Mouse (Mus musculus) adrenal gland, adult 2 months (tissue): ENCODE results near the gene Dctpp1. TPM values are rescaled to one million over a fixed set of nuclear protein-coding genes. Genes with fewer than 3 reads are reported as not detected.

ENCODE experiments used
- DNase-seq: peaks from one replicate; pipeline ENCODE4 v3.0.0; 2021
- polyA plus RNA-seq: library from polyadenylated mRNA; depleted of rRNA; stranded (reverse); fragments of >200 nt; gene quantifications from 2 replicates; pipeline ENCODE4 v1.2.3, GENCODE M21; 2012; rRNA removed
- total RNA-seq, 2 experiments: library from RNA; stranded (reverse); gene quantifications; 2 replicates each; pipeline ENCODE4 v1.2.3; 2021

Gene Dctpp1
- total and polyA plus RNA-seq, 3 experiments = 34.7 to 57.1 (median 37.6) TPM

DNA sequence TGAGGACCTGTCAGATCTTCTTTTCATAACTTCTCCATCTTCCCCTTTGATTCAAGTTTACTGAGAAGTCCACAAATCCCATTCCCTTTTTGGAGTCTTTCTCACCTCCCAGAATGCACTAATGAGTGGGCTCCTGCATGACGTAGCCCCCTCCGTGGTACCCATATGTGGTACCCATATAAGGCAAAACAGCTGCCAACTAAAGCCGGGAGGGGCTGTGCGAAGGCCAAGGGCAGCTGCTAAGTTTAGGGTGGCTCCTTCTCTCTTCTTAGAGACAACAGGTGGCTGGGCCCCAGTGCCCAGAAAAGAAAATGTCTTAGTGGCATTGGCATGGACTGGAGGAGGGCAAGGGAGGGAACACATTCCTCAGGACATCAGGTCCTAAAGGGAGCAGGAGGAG, 50.2 kb downstream of the Dctpp1 start:
- no peak for DNase-seq

GRCm38 (mm10) chr7:127209851-127210250, 50.7 kb downstream of the Dctpp1 start:
- no peak for DNase-seq

GRCm38 (mm10) chr7:127208553-127209438, 51.7 kb downstream of the Dctpp1 start, which contains the start of gene Mylpf:
Gene Mylpf (plus strand): TSS chr7:127208890.
- DNase-seq = peak; percentile 95

DNA sequence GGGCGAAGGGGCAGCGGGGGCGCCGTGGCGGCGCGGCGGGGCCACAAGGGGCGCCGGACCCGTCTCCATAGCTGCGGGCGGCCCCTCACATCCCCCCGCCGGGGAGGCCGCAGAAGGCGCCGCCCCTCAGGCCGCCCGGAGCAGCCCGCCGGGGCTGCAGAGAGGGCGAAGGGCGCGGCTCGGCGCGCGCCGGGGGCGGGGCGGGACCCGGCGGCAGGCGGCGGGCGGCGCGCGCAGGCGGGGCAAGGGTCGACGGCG, 52.3 kb downstream of the Dctpp1 start, which contains the start of gene Tbc1d10b:
TSS of gene Tbc1d10b (minus strand) at position 174 of the 258 bp plus-strand sequence.
- no peak for DNase-seq

GRCm38 (mm10) chr7:127207374-127208294, 52.9 kb downstream of the Dctpp1 start:
- DNase-seq = peak; percentile 47

Other genes with a start within 250 kb of the Dctpp1 start
- gene Mvp, start 246.1 kb downstream of the Dctpp1 start, total RNA-seq = 100 to 1,000 TPM; 115 to 145 TPM
- 95.3 and 172 TPM in 2 replicates for gene Mvp, start 246.1 kb downstream of the Dctpp1 start, polyA plus RNA-seq
- gene Pagr1b, start 244.2 kb downstream of the Dctpp1 start, total RNA-seq = 1 to 10 TPM in 1 of 2 experiments, not detected in 1; 1.3 TPM
- gene Pagr1b, start 244.2 kb downstream of the Dctpp1 start, polyA plus RNA-seq = 1.7 and 2.0 TPM in 2 replicates
- 10 to 100 TPM; 16.4 to 20.3 TPM for gene Pagr1a, start 243.4 kb downstream of the Dctpp1 start, total RNA-seq
- gene Pagr1a, start 243.4 kb downstream of the Dctpp1 start, polyA plus RNA-seq = 0.66 and 13.1 TPM in 2 replicates
- gene Gm42742, start 239.6 kb downstream of the Dctpp1 start, total RNA-seq = 10 to 100 TPM; 19.9 to 29.2 TPM
- 13.7 and 28.4 TPM in 2 replicates for gene Gm42742, start 239.6 kb downstream of the Dctpp1 start, polyA plus RNA-seq
- gene Prrt2, start 239.5 kb downstream of the Dctpp1 start, total RNA-seq = 1 to 10 TPM; 1.7 to 2.0 TPM
- gene Prrt2, start 239.5 kb downstream of the Dctpp1 start, polyA plus RNA-seq = 8.5 and 9.5 TPM in 2 replicates
- 100 to 1,000 TPM in 1 of 2 experiments, 10 to 100 TPM in 1; 98.7 to 114 TPM for gene Maz, start 233.7 kb downstream of the Dctpp1 start, total RNA-seq
- gene Maz, start 233.7 kb downstream of the Dctpp1 start, polyA plus RNA-seq = 833 and 840 TPM in 2 replicates
- 1 to 10 TPM; 2.1 to 2.5 TPM for gene Kif22, start 218.2 kb downstream of the Dctpp1 start, total RNA-seq
- gene Kif22, start 218.2 kb downstream of the Dctpp1 start, polyA plus RNA-seq = 0.64 and 0.89 TPM in 2 replicates
- gene Zg16, start 173.4 kb downstream of the Dctpp1 start, total RNA-seq = not detected
- 0.18 and 0.49 TPM in 2 replicates for gene Zg16, start 173.4 kb downstream of the Dctpp1 start, polyA plus RNA-seq
- 1 to 10 TPM; 1.6 to 1.9 TPM for gene AI467606, start 169.3 kb downstream of the Dctpp1 start, total RNA-seq
- 7.6 TPM in 2 replicates for gene AI467606, start 169.3 kb downstream of the Dctpp1 start, polyA plus RNA-seq
- gene Qprt, start 138.5 kb downstream of the Dctpp1 start, total RNA-seq = under 1 TPM; 0.49 to 0.52 TPM
- gene Qprt, start 138.5 kb downstream of the Dctpp1 start, polyA plus RNA-seq = 0.77 and 1.0 TPM in 2 replicates
- 1 to 10 TPM in 1 of 2 experiments, under 1 TPM in 1; 0.58 to 1.0 TPM for gene Spn, start 122.9 kb downstream of the Dctpp1 start, total RNA-seq
- 1.0 and 2.0 TPM in 2 replicates for gene Spn, start 122.9 kb downstream of the Dctpp1 start, polyA plus RNA-seq
- 10 to 100 TPM; 37.6 to 67.6 TPM for gene Cd2bp2, start 64.7 kb downstream of the Dctpp1 start, total RNA-seq
- 12.7 and 13.8 TPM in 2 replicates for gene Cd2bp2, start 64.7 kb downstream of the Dctpp1 start, polyA plus RNA-seq
- gene Tbc1d10b, start 52.2 kb downstream of the Dctpp1 start, total RNA-seq = 10 to 100 TPM; 36.0 to 43.6 TPM
- gene Tbc1d10b, start 52.2 kb downstream of the Dctpp1 start, polyA plus RNA-seq = 31.5 and 35.1 TPM in 2 replicates
- 1 to 10 TPM; 2.2 to 2.3 TPM for gene Mylpf, start 51.8 kb downstream of the Dctpp1 start, total RNA-seq
- not detected in 2 replicates for gene Mylpf, start 51.8 kb downstream of the Dctpp1 start, polyA plus RNA-seq
- gene Zfp553, start 27.6 kb downstream of the Dctpp1 start, total RNA-seq = 10 to 100 TPM; 11.7 to 12.7 TPM
- gene Zfp553, start 27.6 kb downstream of the Dctpp1 start, polyA plus RNA-seq = 18.3 and 20.5 TPM in 2 replicates
- gene Sept1, start 27.6 kb downstream of the Dctpp1 start, total RNA-seq = 10 to 100 TPM in 1 of 2 experiments, 1 to 10 TPM in 1; 7.1 to 11.4 TPM
- gene Sept1, start 27.6 kb downstream of the Dctpp1 start, polyA plus RNA-seq = 8.6 and 10.9 TPM in 2 replicates
- gene Zfp771, start 16.4 kb downstream of the Dctpp1 start, total RNA-seq = 10 to 100 TPM; 27.1 to 32.4 TPM
- 295 and 338 TPM in 2 replicates for gene Zfp771, start 16.4 kb downstream of the Dctpp1 start, polyA plus RNA-seq
- 100 to 1,000 TPM in 1 of 2 experiments, 10 to 100 TPM in 1; 90.0 to 118 TPM for gene Sephs2, start 13.3 kb upstream of the Dctpp1 start, total RNA-seq
- gene Sephs2, start 13.3 kb upstream of the Dctpp1 start, polyA plus RNA-seq = 41.8 and 46.5 TPM in 2 replicates
- 1 to 10 TPM; 1.7 to 2.4 TPM for gene Itgal, start 35.6 kb upstream of the Dctpp1 start, total RNA-seq
- gene Itgal, start 35.6 kb upstream of the Dctpp1 start, polyA plus RNA-seq = 1.6 and 1.7 TPM in 2 replicates
- gene Zfp768, start 84.9 kb upstream of the Dctpp1 start, total RNA-seq = 10 to 100 TPM; 30.5 to 32.3 TPM
- 52.5 and 54.2 TPM in 2 replicates for gene Zfp768, start 84.9 kb upstream of the Dctpp1 start, polyA plus RNA-seq
- gene Zfp747, start 115.3 kb upstream of the Dctpp1 start, total RNA-seq = 10 to 100 TPM in 1 of 2 experiments, 1 to 10 TPM in 1; 8.0 to 11.2 TPM
- gene Zfp747, start 115.3 kb upstream of the Dctpp1 start, polyA plus RNA-seq = 4.4 and 6.7 TPM in 2 replicates
- 1 to 10 TPM; 4.4 to 6.3 TPM for gene 9130019O22Rik, start 126.5 kb upstream of the Dctpp1 start, total RNA-seq
- 2.5 and 3.3 TPM in 2 replicates for gene 9130019O22Rik, start 126.5 kb upstream of the Dctpp1 start, polyA plus RNA-seq
- 10 to 100 TPM in 1 of 2 experiments, 1 to 10 TPM in 1; 7.1 to 10.3 TPM for gene E430018J23Rik, start 132.9 kb upstream of the Dctpp1 start, total RNA-seq
- gene E430018J23Rik, start 132.9 kb upstream of the Dctpp1 start, polyA plus RNA-seq = 8.9 and 10.0 TPM in 2 replicates
- 1 to 10 TPM; 5.0 to 8.1 TPM for gene Zfp764, start 146.1 kb upstream of the Dctpp1 start, total RNA-seq
- 4.1 and 4.5 TPM in 2 replicates for gene Zfp764, start 146.1 kb upstream of the Dctpp1 start, polyA plus RNA-seq
- 10 to 100 TPM; 13.3 to 15.3 TPM for gene Zfp688, start 161.4 kb upstream of the Dctpp1 start, total RNA-seq
- gene Zfp688, start 161.4 kb upstream of the Dctpp1 start, polyA plus RNA-seq = 30.2 and 33.8 TPM in 2 replicates
- gene Zfp689, start 188.4 kb upstream of the Dctpp1 start, total RNA-seq = 1 to 10 TPM; 3.9 to 4.6 TPM
- 7.0 and 7.1 TPM in 2 replicates for gene Zfp689, start 188.4 kb upstream of the Dctpp1 start, polyA plus RNA-seq
- 10 to 100 TPM; 49.0 to 56.8 TPM for gene Prr14, start 198.9 kb upstream of the Dctpp1 start, total RNA-seq
- 73.2 and 87.0 TPM in 2 replicates for gene Prr14, start 198.9 kb upstream of the Dctpp1 start, polyA plus RNA-seq
- gene Fbrs, start 218.5 kb upstream of the Dctpp1 start, total RNA-seq = 10 to 100 TPM; 54.8 to 90.7 TPM
- gene Fbrs, start 218.5 kb upstream of the Dctpp1 start, polyA plus RNA-seq = 46.0 and 57.8 TPM in 2 replicates